Mouse (Mus musculus) embryonic facial prominence, embryonic 12.5 days (tissue): ENCODE measurements around the gene 1700020L24Rik. TPM values are rescaled to one million over a fixed set of nuclear protein-coding genes. Genes with fewer than 3 reads are reported as not detected.

Source experiments
- ATAC-seq: fragments of 200-750 bp; cut with Nextera tagmentation; 2 replicates; pipeline ENCODE4 v1.8.0; 2017; ENCODE audit not compliant: insufficient number of reproducible peaks, insufficient read depth, low FRiP score, low TSS enrichment
- H3K27ac ChIP-seq: fragments of 300-500 bp; sonication (generic); 2 replicates; pipeline ENCODE4 v1.5.1; 2016; ENCODE audit warnings: mild to moderate bottlenecking
- H3K27me3 ChIP-seq: fragments of 300-500 bp; sonication (generic); 2 replicates; pipeline ENCODE4 v1.6.1; 2016; ENCODE audit warnings: mild to moderate bottlenecking, moderate library complexity
- H3K36me3 ChIP-seq: fragments of 300-500 bp; sonication (generic); 2 replicates; pipeline ENCODE4 v1.6.1; 2016; ENCODE audit warnings: mild to moderate bottlenecking
- H3K4me1 ChIP-seq: fragments of 300-500 bp; sonication (generic); 2 replicates; pipeline ENCODE4 v1.6.1; 2016
- H3K4me2 ChIP-seq: fragments of 300-500 bp; sonication (generic); replicated peaks from 2 replicates; pipeline ENCODE4 v1.6.1; 2016; ENCODE audit warnings: mild to moderate bottlenecking, moderate library complexity
- H3K4me3 ChIP-seq: fragments of 300-500 bp; sonication (generic); 2 replicates; pipeline ENCODE4 v1.5.1; 2016; ENCODE audit warnings: mild to moderate bottlenecking
- H3K9ac ChIP-seq: fragments of 300-500 bp; sonication (generic); 2 replicates; pipeline ENCODE4 v1.6.1; 2016; ENCODE audit warnings: mild to moderate bottlenecking, moderate library complexity
- H3K9me3 ChIP-seq: fragments of 300-500 bp; sonication (generic); 2 replicates; pipeline ENCODE4 v1.6.1; 2016; ENCODE audit warnings: mild to moderate bottlenecking, moderate library complexity
- WGBS: fragments of 180-500 bp; shearing (Covaris S2); methylation state at CpG from one replicate; pipeline ENCODE4 v1.1.7; 2016; 5-methylcytosine and 5-hydroxymethylcytosine counted together
- polyA plus RNA-seq: library from polyadenylated mRNA; unstranded; fragments of >200 nt; fragmentation: Nextera tagmentation; extraction: Ambion mirVana; gene quantifications from 2 replicates; pipeline ENCODE4 v1.2.1, GENCODE M21; 2016

Gene 1700020L24Rik
- polyA plus RNA-seq: 0.45 and 0.60 TPM in 2 replicates

DNA sequence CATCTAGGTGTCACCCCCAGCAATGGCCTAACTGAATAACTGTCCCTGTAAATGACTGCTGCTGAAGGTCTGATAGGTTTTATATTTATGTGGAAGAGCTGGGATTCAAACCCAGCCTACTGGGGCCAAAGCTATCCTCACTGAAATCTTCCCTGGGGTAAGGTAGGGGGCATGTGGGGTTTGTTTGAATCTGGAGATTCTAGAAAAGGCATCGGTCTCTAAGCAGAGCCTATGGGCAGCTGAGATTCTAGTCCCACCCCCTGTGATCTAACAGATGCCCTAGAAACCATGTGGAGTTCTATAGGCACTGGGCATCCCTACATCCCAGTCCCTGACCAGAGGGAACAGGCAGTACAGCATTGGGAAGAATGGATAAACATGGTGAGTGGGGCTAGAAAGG is at the start of gene 1700020L24Rik:
1700020L24Rik (plus strand) TSS at position 301 of the 400 bp plus-strand sequence.
- Histone ChIP-seq H3K9ac (no peak within 1 kb of the TSS), H3K9me3 (no peaks in the 10 kb centered on the region), H3K27me3 (peaks cover 16% of the 10 kb centered on the region), H3K4me1 (no peaks in the 10 kb centered on the region; the same call in 1 of the 2 replicates), H3K36me3 (no peaks in the 10 kb centered on the region), H3K4me2 (no peak within 1 kb of the TSS), H3K27ac (no peak within 1 kb of the TSS), H3K4me3 (no peak within 1 kb of the TSS)
- ATAC-seq: no peak
- WGBS: 86% methylated on average over 1 of the region's 1 CpGs

GRCm38 (mm10) chr11:83393062-83393461 is 44.4 kb upstream of the 1700020L24Rik start:
- Histone ChIP-seq H3K36me3 (peaks cover 39% of the 10 kb centered on the region), H3K9ac (no peak overlapping the region), H3K27me3 (no peaks in the 10 kb centered on the region), H3K4me2 (no peak overlapping the region), H3K27ac (no peak overlapping the region), H3K9me3 (no peaks in the 10 kb centered on the region), H3K4me3 (no peak overlapping the region), H3K4me1 (no peaks in the 10 kb centered on the region)
- no peak for ATAC-seq
- 95% methylated on average over 4 of the region's 4 CpGs for WGBS

DNA sequence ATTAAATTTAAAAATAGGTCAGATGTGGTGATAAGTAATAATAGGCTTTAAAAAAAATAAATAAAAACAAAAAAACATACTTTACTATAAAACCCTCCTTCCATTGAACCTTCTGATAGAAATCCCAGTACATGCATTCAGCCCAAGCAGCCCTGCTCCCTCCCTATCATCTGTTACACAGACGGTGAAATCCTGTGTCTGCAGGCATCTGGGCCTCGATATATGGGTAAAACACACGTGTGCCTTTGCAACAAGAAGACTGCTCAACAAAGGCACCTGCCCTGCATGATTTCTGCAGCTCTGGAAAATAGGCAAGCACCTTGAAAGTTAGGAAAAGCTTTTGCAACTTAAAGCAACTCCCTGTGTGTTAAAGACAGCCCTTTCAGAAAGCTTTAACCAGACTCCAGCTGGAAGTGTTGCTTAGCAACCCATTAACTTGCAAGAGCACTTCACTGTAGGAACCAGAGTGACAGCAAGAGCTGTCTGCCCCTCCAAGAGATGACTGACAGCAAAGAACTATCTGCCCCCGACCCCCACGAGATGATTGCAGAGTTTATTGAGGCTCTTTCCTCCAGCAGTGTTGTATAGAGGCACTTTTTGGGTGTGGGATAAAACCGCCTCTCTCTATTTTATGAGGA is 42.6 kb upstream of the 1700020L24Rik start:
- Histone ChIP-seq H3K27ac (no peak overlapping the region), H3K9ac (no peak overlapping the region), H3K9me3 (no peaks in the 10 kb centered on the region), H3K4me2 (no peak overlapping the region), H3K36me3 (peaks cover 42% of the 10 kb centered on the region), H3K27me3 (no peaks in the 10 kb centered on the region), H3K4me3 (no peak overlapping the region), H3K4me1 (no peaks in the 10 kb centered on the region)
- no peak for ATAC-seq
- WGBS: 43% methylated on average over 6 of the region's 6 CpGs

DNA sequence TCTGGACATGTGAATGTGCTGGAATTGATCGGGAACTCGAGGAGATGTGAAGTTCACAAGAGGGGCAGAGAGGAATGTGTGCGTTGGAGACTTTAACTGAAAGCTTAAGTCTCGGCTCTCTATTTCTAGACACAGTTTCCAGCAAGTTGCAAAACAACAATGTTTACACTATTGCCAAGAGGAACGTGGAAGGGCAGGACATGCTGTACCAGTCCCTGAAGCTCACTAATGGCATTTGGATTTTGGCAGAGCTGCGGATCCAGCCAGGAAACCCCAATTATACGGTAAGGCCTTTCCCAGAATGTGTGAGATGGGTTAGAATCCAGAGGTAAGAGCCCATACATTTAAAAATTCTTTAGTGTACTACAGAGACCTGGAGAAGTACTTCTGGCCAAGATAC is 39.9 kb upstream of the 1700020L24Rik start:
- no peak overlapping the region for H3K27ac ChIP-seq
- no peak overlapping the region for H3K9ac ChIP-seq
- no peak overlapping the region for H3K4me2 ChIP-seq
- H3K4me3 ChIP-seq: no peak overlapping the region
- no peak for ATAC-seq
- H3K27me3 ChIP-seq: no peaks in the 10 kb centered on the region
- peaks cover 32% of the 10 kb centered on the region for H3K36me3 ChIP-seq
- no peaks in the 10 kb centered on the region for H3K4me1 ChIP-seq
- WGBS: 91% methylated on average over 7 of the region's 7 CpGs
- no peaks in the 10 kb centered on the region for H3K9me3 ChIP-seq

GRCm38 (mm10) chr11:83398724-83399123 is 38.8 kb upstream of the 1700020L24Rik start:
- Histone ChIP-seq H3K9ac (no peak overlapping the region), H3K27me3 (no peaks in the 10 kb centered on the region), H3K4me3 (no peak overlapping the region), H3K9me3 (no peaks in the 10 kb centered on the region), H3K36me3 (peaks cover 35% of the 10 kb centered on the region), H3K27ac (no peak overlapping the region), H3K4me1 (no peaks in the 10 kb centered on the region), H3K4me2 (no peak overlapping the region)
- no peak for ATAC-seq
- 74% methylated on average over 5 of the region's 5 CpGs for WGBS

DNA sequence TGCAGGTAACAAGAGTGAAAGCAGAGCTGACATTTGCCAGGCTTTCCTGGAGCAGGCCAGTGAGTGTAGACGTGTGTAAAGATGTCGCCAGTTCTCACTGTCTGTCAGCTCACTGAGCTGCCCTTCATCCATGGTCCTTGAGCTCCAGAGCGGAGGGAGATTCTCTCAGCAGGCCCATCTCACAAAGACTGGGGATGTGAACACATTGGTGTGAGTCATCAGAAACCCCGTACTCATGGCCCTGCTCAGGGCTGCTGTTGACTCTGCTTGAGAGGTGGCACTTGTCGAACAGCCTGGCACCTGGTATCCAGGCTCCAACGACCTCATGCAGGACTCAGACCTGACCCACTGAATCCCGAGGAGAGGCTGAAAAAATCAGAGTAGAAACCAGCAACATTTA is 33.7 kb upstream of the 1700020L24Rik start:
- Histone ChIP-seq H3K36me3 (peaks cover 26% of the 10 kb centered on the region), H3K27me3 (no peaks in the 10 kb centered on the region), H3K4me3 (no peak overlapping the region), H3K4me1 (no peaks in the 10 kb centered on the region), H3K4me2 (no peak overlapping the region), H3K9ac (no peak overlapping the region), H3K9me3 (no peaks in the 10 kb centered on the region), H3K27ac (no peak overlapping the region)
- ATAC-seq: no peak
- 86% methylated on average over 7 of the region's 7 CpGs for whole genome bisulfite sequencing

DNA sequence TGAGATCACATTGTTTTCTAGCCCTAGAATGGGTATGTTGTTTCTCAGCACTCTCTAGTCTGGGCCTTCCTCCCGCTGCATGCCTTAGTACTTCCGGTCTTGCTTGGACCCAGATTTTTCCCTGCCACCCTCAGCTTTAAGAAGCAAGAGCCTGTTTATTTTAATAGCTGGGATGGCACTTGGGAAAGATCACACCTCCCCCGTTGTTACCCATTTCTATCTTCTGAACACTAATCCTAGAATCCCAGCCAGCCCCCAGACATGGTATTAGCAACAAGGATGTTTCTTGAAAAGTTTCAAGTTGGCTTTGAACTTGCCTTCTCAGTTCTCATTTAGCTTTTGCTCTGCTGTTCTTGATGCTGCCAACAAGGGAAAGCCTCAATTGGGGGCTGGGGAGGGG is 31.1 kb upstream of the 1700020L24Rik start:
- H3K27ac ChIP-seq: no peak overlapping the region
- peaks cover 20% of the 10 kb centered on the region for H3K36me3 ChIP-seq
- H3K4me2 ChIP-seq: no peak overlapping the region
- no peak overlapping the region for H3K4me3 ChIP-seq
- no peak for ATAC-seq
- no peaks in the 10 kb centered on the region for H3K9me3 ChIP-seq
- H3K9ac ChIP-seq: no peak overlapping the region
- peaks cover 6% of the 10 kb centered on the region; the same call in 1 of the 2 replicates for H3K4me1 ChIP-seq
- WGBS: 58% methylated on average over 3 of the region's 3 CpGs
- H3K27me3 ChIP-seq: no peaks in the 10 kb centered on the region

- Histone ChIP-seq H3K9ac (no peak overlapping the region), H3K36me3 (peaks cover 9% of the 10 kb centered on the region), H3K4me3 (no peak overlapping the region), H3K4me2 (no peak overlapping the region), H3K4me1 (peaks cover 6% of the 10 kb centered on the region; the same call in 1 of the 2 replicates), H3K9me3 (no peaks in the 10 kb centered on the region), H3K27ac (no peak overlapping the region), H3K27me3 (peaks cover 9% of the 10 kb centered on the region; the same call in 1 of the 2 replicates)
- WGBS: 33% methylated on average over 8 of the region's 8 CpGs
- no peak for ATAC-seq
These were observed 29.2 kb upstream of the 1700020L24Rik start for GRCm38 (mm10) chr11:83408242-83408641.

DNA sequence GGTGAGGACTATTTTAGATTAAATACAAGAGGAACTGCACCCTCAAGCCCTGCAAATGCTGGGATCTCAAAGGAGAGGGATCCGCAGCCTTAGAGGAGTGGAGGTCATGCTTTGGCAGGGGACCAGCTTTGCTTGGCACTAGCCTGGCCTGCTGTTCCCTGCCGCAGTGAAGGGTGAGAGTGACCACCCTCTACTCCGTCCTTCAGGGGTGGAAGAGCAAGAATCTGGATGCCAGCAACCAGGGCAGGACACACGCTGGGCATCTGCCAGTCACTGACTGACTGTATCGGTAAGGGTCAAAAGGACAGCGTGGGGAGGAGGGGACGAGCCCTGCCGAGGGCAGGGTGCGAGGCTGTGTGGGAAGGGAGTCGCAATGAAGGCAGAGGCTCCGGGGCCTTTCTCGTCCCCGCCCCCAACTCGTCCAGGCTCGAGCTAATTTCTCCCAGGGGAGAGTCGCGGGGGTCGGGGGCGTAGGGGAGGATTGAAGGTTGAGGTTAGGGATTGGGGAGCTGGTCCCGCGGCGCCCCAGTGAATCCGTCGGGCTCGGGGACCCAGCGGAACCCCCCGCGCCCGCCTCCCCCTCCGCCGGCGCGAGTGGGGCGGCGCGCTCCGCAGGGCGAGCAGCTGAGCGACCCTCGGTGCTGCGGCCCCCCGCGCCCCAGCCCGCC is 28.3 kb upstream of the 1700020L24Rik start, which contains the start of gene Rasl10b:
Rasl10b (plus strand) TSS at position 51 of the 668 bp plus-strand sequence.
- peaks cover 9% of the 10 kb centered on the region; the same call in 1 of the 2 replicates for H3K27me3 ChIP-seq
- ATAC-seq: 0 out of 2 replicates have a peak, but pooled peaks have one; percentile 35
- H3K9me3 ChIP-seq: no peaks in the 10 kb centered on the region
- peak within 1 kb of the TSS; percentile 73 for H3K4me3 ChIP-seq
- 2% methylated on average over 23 of the region's 44 CpGs for WGBS
- H3K27ac ChIP-seq: no peak within 1 kb of the TSS
- H3K4me1 ChIP-seq: peaks cover 6% of the 10 kb centered on the region; the same call in 1 of the 2 replicates
- peak within 1 kb of the TSS; percentile 93 for H3K4me2 ChIP-seq
- H3K9ac ChIP-seq: peak within 1 kb of the TSS; percentile 85
- H3K36me3 ChIP-seq: no peaks in the 10 kb centered on the region

DNA sequence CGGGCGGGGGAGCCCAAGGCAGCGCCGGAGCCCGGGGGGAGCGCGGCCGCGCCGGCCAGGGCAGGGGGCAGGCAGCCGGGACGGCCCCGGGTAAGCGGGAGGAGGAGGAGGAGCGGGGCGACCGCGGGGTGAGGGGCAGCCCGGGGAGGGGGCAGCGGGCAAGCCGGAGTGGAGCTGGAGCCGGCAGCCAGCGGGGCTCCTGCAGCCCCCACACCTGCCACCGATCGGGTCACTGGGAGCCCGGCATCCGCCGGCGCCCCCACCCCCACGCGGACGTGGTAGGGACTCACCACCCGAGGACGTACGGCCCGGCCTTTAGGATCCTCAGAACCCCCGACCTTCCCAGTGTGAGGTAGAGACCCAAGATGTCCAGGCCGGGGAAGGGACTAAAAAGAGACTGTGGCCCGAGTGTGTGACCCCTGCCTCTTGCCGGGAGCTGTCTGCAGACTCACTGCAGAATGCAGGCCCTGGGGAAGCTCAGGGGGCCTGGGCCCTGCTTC is 27.6 kb upstream of the 1700020L24Rik start:
- Histone ChIP-seq H3K4me1 (peaks cover 6% of the 10 kb centered on the region; the same call in 1 of the 2 replicates), H3K4me3 (peak overlapping the region; percentile 73), H3K27ac (no peak overlapping the region), H3K27me3 (peaks cover 9% of the 10 kb centered on the region; the same call in 1 of the 2 replicates), H3K4me2 (peak overlapping the region; percentile 93), H3K9me3 (no peaks in the 10 kb centered on the region), H3K9ac (peak overlapping the region; percentile 85), H3K36me3 (no peaks in the 10 kb centered on the region)
- no peak for ATAC-seq
- WGBS: 1% methylated on average over 21 of the region's 40 CpGs

GRCm38 (mm10) chr11:83410510-83410909 is 27.0 kb upstream of the 1700020L24Rik start:
- 34% methylated on average over 6 of the region's 6 CpGs for WGBS
- Histone ChIP-seq H3K36me3 (no peaks in the 10 kb centered on the region), H3K4me1 (peaks cover 6% of the 10 kb centered on the region; the same call in 1 of the 2 replicates), H3K27me3 (peaks cover 9% of the 10 kb centered on the region; the same call in 1 of the 2 replicates), H3K4me3 (peak overlapping the region; percentile 7; the same call in 1 of the 2 replicates), H3K9ac (no peak overlapping the region), H3K9me3 (no peaks in the 10 kb centered on the region), H3K27ac (no peak overlapping the region), H3K4me2 (peak overlapping the region; percentile 93)
- ATAC-seq: no peak
